Mouse (Mus musculus): ENCODE data around the gene Dip2b. TPM values are rescaled to one million over a fixed set of nuclear protein-coding genes. Genes with fewer than 3 reads are reported as not detected.

Dip2b gene
- polyA plus RNA-seq, 1 experiment: 21.4 TPM

DNA sequence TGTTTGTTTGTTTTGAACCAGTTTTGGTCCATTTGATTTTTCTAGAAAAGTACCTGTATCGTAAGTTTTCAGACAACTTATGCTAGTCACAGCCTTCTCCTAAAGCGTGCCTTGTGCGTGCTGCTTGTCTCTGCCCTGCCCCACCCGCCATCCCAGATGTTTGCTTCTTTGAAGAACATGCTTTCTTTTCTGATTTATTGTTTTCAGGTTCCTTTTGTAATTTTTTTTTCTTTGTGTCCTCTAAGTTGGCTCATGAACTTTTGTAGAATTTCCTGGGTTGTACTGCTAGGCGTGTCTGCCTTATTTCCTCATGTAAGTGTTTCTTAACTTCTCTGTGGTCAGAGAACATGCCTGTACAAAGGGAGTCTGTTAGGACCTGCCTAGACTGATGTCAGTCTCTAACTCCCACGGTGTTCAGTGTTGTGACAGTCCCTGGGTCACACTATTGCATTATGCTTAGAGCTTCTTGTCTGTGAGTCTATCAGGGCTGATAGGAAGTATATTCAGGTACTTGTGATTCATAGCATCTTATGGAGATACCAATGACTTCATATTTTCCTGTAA lies 80.8 kb downstream of the Dip2b start:
- Histone ChIP-seq H3K4me1 (ENCODE audit: control insufficient read depth, insufficient read depth, low read length) (no peaks in the 10 kb centered on the region), H3K9me3 (replicated peaks; ENCODE audit: control insufficient read depth, insufficient read depth, low read length, poor library complexity, severe bottlenecking) (no peaks in the 10 kb centered on the region), H3K36me3 (ENCODE audit: control insufficient read depth, insufficient read depth, low read length, poor library complexity, severe bottlenecking) (0 out of 2 replicates have a peak, but pooled peaks cover 3% of the 10 kb centered on the region), H3K4me3 (ENCODE audit: low read depth, low read length) (no peak overlapping the region), H3K27ac (ENCODE audit: insufficient read depth, low read length) (no peak overlapping the region), H3K9ac (ENCODE audit: low read depth, poor library complexity, severe bottlenecking) (no peak overlapping the region), H3K27me3 (ENCODE audit: control insufficient read depth, insufficient read depth, low read length, poor library complexity, severe bottlenecking) (no peaks in the 10 kb centered on the region)
- TF ChIP-seq CTCF (IDR thresholded peaks at IDR 0.05; ENCODE audit: low read depth, low read length): no peak
- no peak for TF ChIP-seq POLR2A (IDR thresholded peaks at IDR 0.05; ENCODE audit: insufficient read depth, low read length)
- no peak for TF ChIP-seq EP300 (IDR thresholded peaks at IDR 0.05; ENCODE audit: insufficient read depth, low read depth, low read length)

- Histone ChIP-seq H3K27ac (ENCODE audit: insufficient read depth, low read length) (no peak overlapping the region), H3K27me3 (ENCODE audit: control insufficient read depth, insufficient read depth, low read length, poor library complexity, severe bottlenecking) (no peaks in the 10 kb centered on the region), H3K9ac (ENCODE audit: low read depth, poor library complexity, severe bottlenecking) (no peak overlapping the region), H3K36me3 (ENCODE audit: control insufficient read depth, insufficient read depth, low read length, poor library complexity, severe bottlenecking) (0 out of 2 replicates have a peak, but pooled peaks cover 3% of the 10 kb centered on the region), H3K9me3 (replicated peaks; ENCODE audit: control insufficient read depth, insufficient read depth, low read length, poor library complexity, severe bottlenecking) (no peaks in the 10 kb centered on the region), H3K4me3 (ENCODE audit: low read depth, low read length) (no peak overlapping the region), H3K4me1 (ENCODE audit: control insufficient read depth, insufficient read depth, low read length) (no peaks in the 10 kb centered on the region)
- no peak for TF ChIP-seq CTCF (IDR thresholded peaks at IDR 0.05; ENCODE audit: low read depth, low read length)
- no peak for TF ChIP-seq POLR2A (IDR thresholded peaks at IDR 0.05; ENCODE audit: insufficient read depth, low read length)
- no peak for TF ChIP-seq EP300 (IDR thresholded peaks at IDR 0.05; ENCODE audit: insufficient read depth, low read depth, low read length)
Observed at GRCm38 (mm10) chr15:100121437-100121836, 83.0 kb downstream of the Dip2b start.

DNA sequence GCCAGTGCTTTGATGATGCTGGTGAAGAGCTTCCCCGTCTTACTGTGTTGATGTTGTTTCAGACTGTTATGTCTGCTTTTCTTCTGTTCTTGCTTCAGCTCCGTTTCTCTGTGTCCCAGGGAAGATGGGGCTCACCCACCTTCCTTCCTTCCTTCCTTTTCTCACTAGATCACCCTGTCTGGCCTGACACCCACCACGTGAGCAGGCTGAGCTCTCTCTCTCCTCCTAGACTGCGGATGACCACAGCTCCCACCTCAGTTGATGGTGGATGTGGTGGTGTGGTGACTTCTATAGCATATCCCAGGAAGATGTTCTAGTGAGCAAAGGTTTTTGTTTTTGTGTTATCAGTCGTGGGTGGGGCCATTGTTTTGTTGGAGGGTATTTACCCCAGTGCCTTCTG lies 85.4 kb downstream of the Dip2b start:
- Histone ChIP-seq H3K36me3 (ENCODE audit: control insufficient read depth, insufficient read depth, low read length, poor library complexity, severe bottlenecking) (no peaks in the 10 kb centered on the region), H3K4me3 (ENCODE audit: low read depth, low read length) (no peak overlapping the region), H3K9me3 (replicated peaks; ENCODE audit: control insufficient read depth, insufficient read depth, low read length, poor library complexity, severe bottlenecking) (no peaks in the 10 kb centered on the region), H3K9ac (ENCODE audit: low read depth, poor library complexity, severe bottlenecking) (no peak overlapping the region), H3K27me3 (ENCODE audit: control insufficient read depth, insufficient read depth, low read length, poor library complexity, severe bottlenecking) (no peaks in the 10 kb centered on the region), H3K27ac (ENCODE audit: insufficient read depth, low read length) (no peak overlapping the region), H3K4me1 (ENCODE audit: control insufficient read depth, insufficient read depth, low read length) (no peaks in the 10 kb centered on the region)
- TF ChIP-seq POLR2A (IDR thresholded peaks at IDR 0.05; ENCODE audit: insufficient read depth, low read length): no peak
- no peak for TF ChIP-seq CTCF (IDR thresholded peaks at IDR 0.05; ENCODE audit: low read depth, low read length)
- no peak for TF ChIP-seq EP300 (IDR thresholded peaks at IDR 0.05; ENCODE audit: insufficient read depth, low read depth, low read length)

- Histone ChIP-seq H3K9me3 (replicated peaks; ENCODE audit: control insufficient read depth, insufficient read depth, low read length, poor library complexity, severe bottlenecking) (no peaks in the 10 kb centered on the region), H3K9ac (ENCODE audit: low read depth, poor library complexity, severe bottlenecking) (no peak overlapping the region), H3K4me3 (ENCODE audit: low read depth, low read length) (no peak overlapping the region), H3K4me1 (ENCODE audit: control insufficient read depth, insufficient read depth, low read length) (no peaks in the 10 kb centered on the region), H3K36me3 (ENCODE audit: control insufficient read depth, insufficient read depth, low read length, poor library complexity, severe bottlenecking) (no peaks in the 10 kb centered on the region), H3K27me3 (ENCODE audit: control insufficient read depth, insufficient read depth, low read length, poor library complexity, severe bottlenecking) (no peaks in the 10 kb centered on the region), H3K27ac (ENCODE audit: insufficient read depth, low read length) (no peak overlapping the region)
- TF ChIP-seq EP300 (IDR thresholded peaks at IDR 0.05; ENCODE audit: insufficient read depth, low read depth, low read length): no peak
- no peak for TF ChIP-seq POLR2A (IDR thresholded peaks at IDR 0.05; ENCODE audit: insufficient read depth, low read length)
- no peak for TF ChIP-seq CTCF (IDR thresholded peaks at IDR 0.05; ENCODE audit: low read depth, low read length)
Observed at GRCm38 (mm10) chr15:100125245-100125644, 86.8 kb downstream of the Dip2b start.

- Histone ChIP-seq H3K9ac (ENCODE audit: low read depth, poor library complexity, severe bottlenecking) (no peak overlapping the region), H3K36me3 (ENCODE audit: control insufficient read depth, insufficient read depth, low read length, poor library complexity, severe bottlenecking) (no peaks in the 10 kb centered on the region), H3K27me3 (ENCODE audit: control insufficient read depth, insufficient read depth, low read length, poor library complexity, severe bottlenecking) (no peaks in the 10 kb centered on the region), H3K27ac (ENCODE audit: insufficient read depth, low read length) (no peak overlapping the region), H3K4me1 (ENCODE audit: control insufficient read depth, insufficient read depth, low read length) (no peaks in the 10 kb centered on the region), H3K4me3 (ENCODE audit: low read depth, low read length) (no peak overlapping the region), H3K9me3 (replicated peaks; ENCODE audit: control insufficient read depth, insufficient read depth, low read length, poor library complexity, severe bottlenecking) (no peaks in the 10 kb centered on the region)
- TF ChIP-seq EP300 (IDR thresholded peaks at IDR 0.05; ENCODE audit: insufficient read depth, low read depth, low read length) (0 out of 2 replicates have a peak, but pooled peaks have one; percentile 8), POLR2A (IDR thresholded peaks at IDR 0.05; ENCODE audit: insufficient read depth, low read length) (no peak), CTCF (IDR thresholded peaks at IDR 0.05; ENCODE audit: low read depth, low read length) (peak; percentile 87)
Observed at GRCm38 (mm10) chr15:100126456-100127107, 88.1 kb downstream of the Dip2b start.

GRCm38 (mm10) chr15:100129151-100129790 lies 90.8 kb downstream of the Dip2b start:
- Histone ChIP-seq H3K27ac (ENCODE audit: insufficient read depth, low read length) (no peak overlapping the region), H3K27me3 (ENCODE audit: control insufficient read depth, insufficient read depth, low read length, poor library complexity, severe bottlenecking) (no peaks in the 10 kb centered on the region), H3K36me3 (ENCODE audit: control insufficient read depth, insufficient read depth, low read length, poor library complexity, severe bottlenecking) (no peaks in the 10 kb centered on the region), H3K4me1 (ENCODE audit: control insufficient read depth, insufficient read depth, low read length) (no peaks in the 10 kb centered on the region), H3K9me3 (replicated peaks; ENCODE audit: control insufficient read depth, insufficient read depth, low read length, poor library complexity, severe bottlenecking) (no peaks in the 10 kb centered on the region), H3K9ac (ENCODE audit: low read depth, poor library complexity, severe bottlenecking) (no peak overlapping the region), H3K4me3 (ENCODE audit: low read depth, low read length) (no peak overlapping the region)
- TF ChIP-seq CTCF (IDR thresholded peaks at IDR 0.05; ENCODE audit: low read depth, low read length) (no peak), POLR2A (IDR thresholded peaks at IDR 0.05; ENCODE audit: insufficient read depth, low read length) (no peak), EP300 (IDR thresholded peaks at IDR 0.05; ENCODE audit: insufficient read depth, low read depth, low read length) (no peak)

All from ES-Bruce4 (cell line).